Mouse (Mus musculus) neural tube, embryonic 10.5 days (tissue): ENCODE measurements around the gene Omt2b.

Experiments used
- DNase-seq: peaks from one replicate; pipeline ENCODE4 v3.0.0-alpha.2; 2017; ENCODE audit warnings: low spot score; ENCODE audit errors: extremely low spot score

The Omt2b gene

DNA sequence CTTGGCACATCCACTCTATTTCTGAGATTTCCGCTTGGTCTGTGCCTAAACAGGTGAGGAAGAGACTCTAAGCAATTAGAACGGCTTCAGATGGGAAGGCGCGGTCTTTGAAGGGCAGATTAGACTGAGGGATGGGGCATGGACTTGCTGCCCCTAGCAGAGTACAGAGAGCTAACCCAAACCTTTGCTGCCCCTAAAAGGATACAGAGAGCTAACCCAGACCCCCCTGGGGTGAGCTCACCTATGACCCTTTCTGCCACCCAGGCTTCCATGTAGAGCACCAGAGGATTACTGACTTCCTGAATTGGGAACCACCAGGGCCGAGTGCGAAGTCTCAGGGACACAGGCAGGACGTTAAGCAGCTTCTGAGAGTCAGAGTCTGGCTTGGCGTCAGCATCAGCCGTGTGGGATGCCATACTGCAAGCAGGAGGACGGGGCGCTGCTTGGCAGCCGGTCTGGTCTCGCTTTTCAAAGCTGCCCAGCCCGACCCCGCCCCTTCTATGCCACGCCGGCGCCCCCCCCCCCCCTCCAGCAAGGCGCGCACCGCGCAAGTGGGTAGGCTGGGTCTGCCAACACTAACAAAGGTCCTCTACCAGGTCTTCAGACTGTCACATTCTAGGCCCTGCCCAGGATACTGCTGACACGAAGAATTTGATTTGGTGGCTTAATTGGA lies 50.9 kb downstream of the Omt2b start, which contains the start of gene Ooep:
Gene Ooep (minus strand): TSS at position 613 of the 673 bp plus-strand sequence.
- DNase-seq, result peak; percentile 49
